Mouse (Mus musculus) MEL (cell line): ENCODE measurements at regions not wholly inside any gene's neighbourhood (a gene's known extent, or its start where the extent isn't known, plus 50 kb on each side); places are given as distances from the start of the nearest gene placed in this dataset.

Experiments
- DNase-seq: peaks from one replicate; pipeline ENCODE4 v3.0.0; 2011; ENCODE audit warnings: low read depth, low spot score
- H3K27ac ChIP-seq: 2 replicates; pipeline ENCODE4 v1.5.1; 2012; ENCODE audit warnings: low read depth, mild to moderate bottlenecking, control low read depth, low read length, moderate library complexity; ENCODE audit not compliant: control insufficient read depth
- H3K27me3 ChIP-seq, 2 experiments: fragments of 150-350 bp in 1 of 2; sonication (generic) in 1 of 2; 2 replicates each; pipeline ENCODE4 v1.6.1; 2012; ENCODE audit warnings: low read length in 2 of 2, mild to moderate bottlenecking in 2 of 2, improper control_type of control experiment in 1 of 2, moderate library complexity in 1 of 2; ENCODE audit not compliant: insufficient read depth in 2 of 2, control insufficient read depth in 1 of 2
- H3K36me3 ChIP-seq, 2 experiments: 2 replicates each; pipeline ENCODE4 v1.6.1; 2012 to 2014; ENCODE audit warnings: low read length in 2 of 2, improper control_type of control experiment in 1 of 2, inconsistent platforms in 1 of 2, mild to moderate bottlenecking in 1 of 2; ENCODE audit not compliant: insufficient read depth in 2 of 2, control insufficient read depth in 1 of 2
- H3K4me1 ChIP-seq, 2 experiments: fragments of 150-350 bp in 1 of 2; sonication (generic) in 1 of 2; 2 replicates each; pipeline ENCODE4 v1.6.1; 2012; ENCODE audit warnings: low read length in 2 of 2, improper control_type of control experiment in 1 of 2, mild to moderate bottlenecking in 1 of 2; ENCODE audit not compliant: insufficient read depth in 2 of 2, control insufficient read depth in 1 of 2
- H3K4me3 ChIP-seq, 2 experiments: fragments of 150-350 bp in 1 of 2; sonication (generic) in 1 of 2; 2 replicates each; pipeline ENCODE4 v1.5.1; 2012; ENCODE audit warnings: low read depth in 2 of 2, low read length in 2 of 2, mild to moderate bottlenecking in 2 of 2, moderate library complexity in 2 of 2, control low read depth in 1 of 2, improper control_type of control experiment in 1 of 2; ENCODE audit not compliant: control insufficient read depth in 1 of 2, insufficient read depth in 1 of 2
- H3K79me2 ChIP-seq: 2 replicates; pipeline ENCODE4 v1.6.1; 2012; ENCODE audit warnings: mild to moderate bottlenecking, low read length, moderate library complexity; ENCODE audit not compliant: control insufficient read depth, poor library complexity, insufficient read depth
- H3K9ac ChIP-seq: 2 replicates; pipeline ENCODE4 v1.6.1; 2012; ENCODE audit warnings: low read depth, mild to moderate bottlenecking, control low read depth, low read length, moderate library complexity; ENCODE audit not compliant: control insufficient read depth, poor library complexity, severe bottlenecking
- H3K9me3 ChIP-seq: fragments of 150-350 bp; sonication (generic); replicated peaks from 2 replicates; pipeline ENCODE4 v1.6.1; 2012; ENCODE audit warnings: mild to moderate bottlenecking, low read length, improper control_type of control experiment, moderate library complexity; ENCODE audit not compliant: insufficient read depth
- EP300 ChIP-seq, 2 experiments: IDR thresholded peaks; 2 replicates each; pipeline ENCODE4 v1.6.1; 2011; ENCODE audit warnings: improper control_type of control experiment in 2 of 2, low read length in 2 of 2, low read depth in 1 of 2, mild to moderate bottlenecking in 1 of 2
- GATA1 ChIP-seq: IDR thresholded peaks from 2 replicates; pipeline ENCODE4 v1.6.1; 2011; ENCODE audit warnings: low read depth, low read length, improper control_type of control experiment
- HCFC1 ChIP-seq: IDR thresholded peaks from 2 replicates; pipeline ENCODE4 v1.6.1; 2012; ENCODE audit warnings: low read depth, mild to moderate bottlenecking, inconsistent platforms, low read length, improper control_type of control experiment, moderate library complexity
- JUND ChIP-seq: IDR thresholded peaks from 2 replicates; pipeline ENCODE4 v1.6.1; 2011; ENCODE audit warnings: low read depth, mild to moderate bottlenecking, improper control_type of control experiment, low read length
- MAX ChIP-seq: IDR thresholded peaks from 2 replicates; pipeline ENCODE4 v1.6.1; 2011; ENCODE audit warnings: low read length, improper control_type of control experiment
- MAZ ChIP-seq: IDR thresholded peaks from 2 replicates; pipeline ENCODE4 v1.6.1; 2012; ENCODE audit warnings: low read depth, mild to moderate bottlenecking, inconsistent platforms, low read length, improper control_type of control experiment
- NRF1 ChIP-seq: IDR thresholded peaks from 2 replicates; pipeline ENCODE4 v1.6.1; 2014; ENCODE audit warnings: low read depth, mild to moderate bottlenecking, inconsistent platforms, low read length, improper control_type of control experiment, moderate library complexity; ENCODE audit not compliant: poor library complexity, insufficient read depth, severe bottlenecking
- POLR2AphosphoS2 ChIP-seq: IDR thresholded peaks from 2 replicates; pipeline ENCODE4 v1.6.1; 2011; ENCODE audit warnings: low read length, improper control_type of control experiment
- SIN3A ChIP-seq: IDR thresholded peaks from 2 replicates; pipeline ENCODE4 v1.6.1; 2012; ENCODE audit warnings: low read length, improper control_type of control experiment, inconsistent platforms
- TAL1 ChIP-seq: IDR thresholded peaks from 2 replicates; pipeline ENCODE4 v1.6.1; 2012; ENCODE audit warnings: mild to moderate bottlenecking, inconsistent platforms, low read length, moderate library complexity, mixed read lengths
- USF2 ChIP-seq, 2 experiments: IDR thresholded peaks; 2 replicates each; pipeline ENCODE4 v1.6.1; 2011 to 2012; ENCODE audit warnings: improper control_type of control experiment in 2 of 2, low read length in 2 of 2, borderline replicate concordance in 1 of 2, inconsistent platforms in 1 of 2, low read depth in 1 of 2, mild to moderate bottlenecking in 1 of 2; ENCODE audit not compliant: insufficient read depth in 1 of 2
- ZC3H11A ChIP-seq: IDR thresholded peaks from 2 replicates; pipeline ENCODE4 v1.6.1; 2012; ENCODE audit warnings: low read depth, mild to moderate bottlenecking, inconsistent platforms, low read length, improper control_type of control experiment

DNA sequence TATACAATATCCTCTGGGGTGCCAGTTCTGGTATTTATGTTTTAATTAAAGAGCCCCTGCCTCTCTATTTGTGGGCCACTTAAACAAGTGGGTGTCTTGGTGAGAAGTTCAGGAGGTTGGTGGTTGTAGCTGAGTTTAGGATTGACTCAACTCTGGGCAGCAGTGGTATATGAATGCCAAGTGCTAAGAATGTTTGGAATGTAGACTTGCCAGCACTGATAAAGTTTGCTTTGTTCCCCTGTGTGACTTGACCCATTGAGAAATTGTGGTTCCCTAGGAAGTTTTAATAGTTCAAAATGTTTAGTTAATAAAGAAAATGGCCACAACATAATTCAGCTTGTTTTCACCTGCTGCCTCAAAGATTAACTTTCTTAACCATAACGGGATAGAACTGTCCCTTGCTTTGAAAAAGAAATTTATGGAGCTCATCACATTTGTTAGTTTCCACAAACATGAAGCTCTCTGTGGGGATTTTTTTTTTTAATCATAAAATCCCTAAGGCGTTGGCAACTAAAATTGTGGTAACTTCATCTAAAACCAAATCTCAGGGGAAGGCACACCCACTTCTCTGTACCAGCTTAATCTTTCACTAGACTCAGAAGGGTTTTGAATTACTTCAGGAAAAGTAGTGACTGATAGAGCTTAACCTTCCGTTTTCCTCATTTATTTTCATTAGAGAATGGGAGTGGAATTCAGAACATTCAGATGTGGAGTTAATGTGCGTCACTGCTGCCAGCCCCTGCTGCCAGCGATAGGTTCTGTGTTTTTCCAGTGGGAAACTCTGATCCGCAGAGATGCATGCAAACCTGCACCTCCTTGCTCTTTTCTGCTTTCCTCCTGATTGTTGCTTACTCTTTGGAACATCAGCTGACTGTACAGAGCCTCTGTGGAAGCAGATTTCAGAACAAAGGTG, 126.4 kb downstream of the Ogfrl1 start:
- Histone ChIP-seq H3K9ac (no peak overlapping the region), H3K36me3 (peaks cover 0 to 14% of the 10 kb centered on the region in 2 experiments), H3K9me3 (no peaks in the 10 kb centered on the region), H3K27me3 (no peaks in the 10 kb centered on the region), H3K4me3 (no peak overlapping the region), H3K79me2 (no peaks in the 10 kb centered on the region; the same call in 1 of the 2 replicates), H3K4me1 (peaks cover 0 to 3% of the 10 kb centered on the region in 2 experiments; a peak in 2 of 4 replicates), H3K27ac (no peak overlapping the region)
- TF ChIP-seq POLR2AphosphoS2, result no peak
- DNase-seq, result no peak

DNA sequence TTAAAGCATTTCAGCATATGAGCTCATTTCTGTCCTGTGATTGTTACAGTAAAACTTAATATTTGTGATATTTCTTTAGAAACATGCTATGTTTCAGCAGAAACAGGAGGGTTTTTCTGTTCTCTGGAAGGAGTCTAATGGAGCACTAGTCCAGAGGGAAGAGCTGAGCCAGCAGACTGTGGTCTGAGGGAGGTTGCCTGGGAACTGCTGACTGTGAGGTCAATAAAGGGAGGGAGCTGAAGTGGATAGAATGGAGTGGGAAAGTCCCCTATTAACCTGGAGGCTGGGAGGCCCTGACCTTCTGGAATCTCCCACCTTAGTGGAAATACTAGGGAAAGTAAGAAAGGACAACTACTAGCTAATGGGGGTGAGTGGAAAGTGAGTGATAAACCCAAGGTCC, 129.5 kb downstream of the Ogfrl1 start:
- DNase-seq, result no peak
- peaks cover 0 to 3% of the 10 kb centered on the region in 2 experiments; a peak in 2 of 4 replicates for H3K4me1 ChIP-seq
- no peaks in the 10 kb centered on the region for H3K9me3 ChIP-seq
- H3K27me3 ChIP-seq, result no peaks in the 10 kb centered on the region
- no peak for TF ChIP-seq MAX
- TF ChIP-seq USF2 (IDR thresholded peaks at IDR 0.05; ENCODE audit: borderline replicate concordance in 1 of 2, insufficient read depth in 1 of 2, low read depth in 1 of 2, low read length in 2 of 2), result no peak
- no peak for TF ChIP-seq NRF1
- no peak for TF ChIP-seq ZC3H11A
- no peak for TF ChIP-seq SIN3A
- no peak for TF ChIP-seq JUND
- TF ChIP-seq GATA1, result no peak
- TF ChIP-seq EP300 (IDR thresholded peaks at IDR 0.05; ENCODE audit: low read depth in 1 of 2, low read length in 2 of 2), result no peak
- TF ChIP-seq MAZ, result no peak
- TF ChIP-seq TAL1, result no peak
- TF ChIP-seq HCFC1, result no peak
- TF ChIP-seq, all 39 proteins: peak for 0
- Histone ChIP-seq H3K9ac (no peak overlapping the region), H3K36me3 (peaks cover 2 to 18% of the 10 kb centered on the region in 2 experiments), H3K79me2 (peaks cover 4% of the 10 kb centered on the region; the same call in 1 of the 2 replicates), H3K4me3 (no peak overlapping the region), H3K27ac (no peak overlapping the region)
